Mouse (Mus musculus) adrenal gland, postnatal 4 days (tissue): ENCODE measurements at regions not wholly inside any gene's neighbourhood (a gene's known extent, or its start where the extent isn't known, plus 50 kb on each side); places are given as distances from the start of the nearest gene placed in this dataset.

Experiments
- DNase-seq, 2 experiments: peaks; one replicate each; pipeline ENCODE4 v3.0.0; 2021 to 2022; ENCODE audit warnings: low spot score in 2 of 2, mixed read lengths in 2 of 2

GRCm38 (mm10) chr15:85674191-85674984 lies 60.4 kb upstream of the Ppara start:
- DNase-seq = no peak

- DNase-seq = no peak
These were observed 59.7 kb upstream of the Ppara start for GRCm38 (mm10) chr15:85675126-85675525.

GRCm38 (mm10) chr15:85675736-85676135 lies 59.0 kb upstream of the Ppara start:
- no peak for DNase-seq

- DNase-seq = no peak
These were observed 58.6 kb upstream of the Ppara start for GRCm38 (mm10) chr15:85676156-85676555.

- DNase-seq = no peak
These were observed 57.9 kb upstream of the Ppara start for GRCm38 (mm10) chr15:85676871-85677270.

GRCm38 (mm10) chr15:85677381-85677780 lies 57.4 kb upstream of the Ppara start:
- DNase-seq = no peak

GRCm38 (mm10) chr15:85677855-85678254 lies 56.9 kb upstream of the Ppara start:
- DNase-seq = no peak

GRCm38 (mm10) chr15:85678351-85678895 lies 56.4 kb upstream of the Ppara start:
- DNase-seq = no peak

GRCm38 (mm10) chr15:85678981-85679708 lies 55.6 kb upstream of the Ppara start:
- DNase-seq = no peak

- DNase-seq = no peak
These were observed 54.8 kb upstream of the Ppara start for GRCm38 (mm10) chr15:85679864-85680428.

- DNase-seq = no peak
These were observed 54.1 kb upstream of the Ppara start for GRCm38 (mm10) chr15:85680460-85681224.

- no peak for DNase-seq
These were observed 52.7 kb upstream of the Ppara start for GRCm38 (mm10) chr15:85682116-85682515.

GRCm38 (mm10) chr15:85682780-85683179 lies 52.0 kb upstream of the Ppara start:
- DNase-seq = no peak

GRCm38 (mm10) chr15:85683271-85683670 lies 51.5 kb upstream of the Ppara start:
- no peak for DNase-seq

- no peak for DNase-seq
These were observed 51.1 kb upstream of the Ppara start for GRCm38 (mm10) chr15:85683716-85684115.

GRCm38 (mm10) chr15:85684164-85684708 lies 50.5 kb upstream of the Ppara start:
- no peak for DNase-seq

GRCm38 (mm10) chr15:85684875-85685274 lies 49.9 kb upstream of the Ppara start:
- DNase-seq = no peak
